Mouse (Mus musculus) cerebellum, adult 2 months (tissue): ENCODE data around the gene Slc9a6.

Experiments
- CTCF ChIP-seq: fragments of 200-500 bp; IDR thresholded peaks from 2 replicates; pipeline ENCODE4 v1.5.1; 2011; ENCODE audit warnings: low read depth, mild to moderate bottlenecking, control low read depth, low read length, moderate library complexity, borderline replicate concordance; ENCODE audit not compliant: insufficient read depth
- POLR2A ChIP-seq: fragments of 200-500 bp; IDR thresholded peaks from 2 replicates; pipeline ENCODE4 v1.6.1; 2011; ENCODE audit warnings: low read length, control low read depth, borderline replicate concordance; ENCODE audit not compliant: insufficient read depth

GRCm38 (mm10) chrX:56665226-56665973 is 55.8 kb downstream of the Slc9a6 start:
- TF ChIP-seq POLR2A = no peak
- no peak for TF ChIP-seq CTCF
